Mouse (Mus musculus): ENCODE measurements around the gene Lgals3bp. TPM values are rescaled to one million over a fixed set of nuclear protein-coding genes. Genes with fewer than 3 reads are reported as not detected.

Gene Lgals3bp
- polyA plus RNA-seq, 1 experiment from 2014 or later = 74.1 TPM

GRCm38 (mm10) chr11:118405311-118405710 lies 3.4 kb upstream of the Lgals3bp start:
- H3K9ac ChIP-seq (replicated peaks) = no peak overlapping the region
- H3K27me3 ChIP-seq (ENCODE audit: insufficient read depth, low read length) = no peaks in the 10 kb centered on the region
- no peak overlapping the region for H3K4me2 ChIP-seq (ENCODE audit: low read depth, low read length)
- no peak for ATAC-seq
- H3K9me3 ChIP-seq (ENCODE audit: low read length) = no peaks in the 10 kb centered on the region
- H3K27ac ChIP-seq (ENCODE audit: low read depth) = no peak overlapping the region
- 80% methylated on average over 8 of the region's 8 CpGs for WGBS (ENCODE audit: insufficient replicate concordance)
- H3K4me3 ChIP-seq (ENCODE audit: low read depth, low read length) = no peak overlapping the region
- H3K36me3 ChIP-seq (replicated peaks; ENCODE audit: insufficient read depth, low read length) = peaks cover 29% of the 10 kb centered on the region
- DNase-seq = no peak
- H3K4me1 ChIP-seq (ENCODE audit: insufficient read depth) = peaks cover 9% of the 10 kb centered on the region
- TF ChIP-seq CTCF (IDR thresholded peaks at IDR 0.05; ENCODE audit: low read depth) (no peak), EP300 (IDR thresholded peaks at IDR 0.05; ENCODE audit: low read depth) (no peak)

GRCm38 (mm10) chr11:118403951-118404899 lies 2.3 kb upstream of the Lgals3bp start:
- Histone ChIP-seq H3K9me3 (ENCODE audit: low read length) (no peaks in the 10 kb centered on the region), H3K4me2 (ENCODE audit: low read depth, low read length) (no peak overlapping the region), H3K9ac (replicated peaks) (no peak overlapping the region), H3K4me3 (ENCODE audit: low read depth, low read length) (no peak overlapping the region), H3K27ac (ENCODE audit: low read depth) (no peak overlapping the region), H3K4me1 (ENCODE audit: insufficient read depth) (peaks cover 17% of the 10 kb centered on the region), H3K27me3 (ENCODE audit: insufficient read depth, low read length) (no peaks in the 10 kb centered on the region), H3K36me3 (replicated peaks; ENCODE audit: insufficient read depth, low read length) (peaks cover 19% of the 10 kb centered on the region)
- ATAC-seq = no peak
- TF ChIP-seq CTCF (IDR thresholded peaks at IDR 0.05; ENCODE audit: low read depth) (no peak), EP300 (IDR thresholded peaks at IDR 0.05; ENCODE audit: low read depth) (no peak)
- WGBS (ENCODE audit: insufficient replicate concordance) = 76% methylated on average over 6 of the region's 6 CpGs
- no peak for DNase-seq

- H3K27ac ChIP-seq (ENCODE audit: low read depth) = no peak overlapping the region
- H3K4me3 ChIP-seq (ENCODE audit: low read depth, low read length) = no peak overlapping the region
- WGBS (ENCODE audit: insufficient replicate concordance) = 88% methylated on average over 2 of the region's 2 CpGs
- TF ChIP-seq CTCF (IDR thresholded peaks at IDR 0.05; ENCODE audit: low read depth) = no peak
- no peak for TF ChIP-seq EP300 (IDR thresholded peaks at IDR 0.05; ENCODE audit: low read depth)
- no peak overlapping the region for H3K4me2 ChIP-seq (ENCODE audit: low read depth, low read length)
- no peak overlapping the region for H3K9ac ChIP-seq (replicated peaks)
- peaks cover 19% of the 10 kb centered on the region for H3K36me3 ChIP-seq (replicated peaks; ENCODE audit: insufficient read depth, low read length)
- H3K27me3 ChIP-seq (ENCODE audit: insufficient read depth, low read length) = no peaks in the 10 kb centered on the region
- no peak for DNase-seq
- no peaks in the 10 kb centered on the region for H3K9me3 ChIP-seq (ENCODE audit: low read length)
- H3K4me1 ChIP-seq (ENCODE audit: insufficient read depth) = peaks cover 17% of the 10 kb centered on the region
- ATAC-seq = no peak
Measured at GRCm38 (mm10) chr11:118403183-118403582, 1.3 kb upstream of the Lgals3bp start.

DNA sequence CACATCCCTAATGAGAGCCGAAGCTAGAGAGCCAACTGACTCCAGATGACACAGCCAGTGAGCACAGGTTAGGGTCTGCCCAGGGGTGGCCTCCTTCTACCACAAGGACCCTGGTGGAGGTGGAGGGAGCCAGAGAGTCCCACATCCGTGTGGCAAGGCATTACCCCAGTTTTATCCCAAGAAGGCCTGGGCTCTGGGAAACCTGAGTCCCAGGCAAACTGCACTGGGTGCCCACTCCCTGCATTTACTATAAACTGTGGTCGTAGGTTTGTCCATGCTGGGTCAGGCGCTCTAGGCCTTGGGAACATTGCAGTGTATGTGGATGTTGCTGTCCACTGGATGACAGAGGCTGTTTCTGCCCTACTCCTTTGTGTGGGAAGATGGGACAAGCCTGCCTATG lies 697 bp downstream of the Lgals3bp start:
- H3K27ac ChIP-seq (ENCODE audit: low read depth) = peak overlapping the region; percentile 93
- TF ChIP-seq CTCF (IDR thresholded peaks at IDR 0.05; ENCODE audit: low read depth) = no peak
- TF ChIP-seq EP300 (IDR thresholded peaks at IDR 0.05; ENCODE audit: low read depth) = no peak
- peaks cover 18% of the 10 kb centered on the region for H3K36me3 ChIP-seq (replicated peaks; ENCODE audit: insufficient read depth, low read length)
- H3K4me1 ChIP-seq (ENCODE audit: insufficient read depth) = peaks cover 17% of the 10 kb centered on the region
- 58% methylated on average over 4 of the region's 4 CpGs for WGBS (ENCODE audit: insufficient replicate concordance)
- ATAC-seq (peak; percentile 12), DNase-seq (no peak)
- H3K4me2 ChIP-seq (ENCODE audit: low read depth, low read length) = peak overlapping the region; percentile 58
- H3K4me3 ChIP-seq (ENCODE audit: low read depth, low read length) = peak overlapping the region; percentile 46
- H3K9ac ChIP-seq (replicated peaks) = peak overlapping the region; percentile 64
- H3K9me3 ChIP-seq (ENCODE audit: low read length) = no peaks in the 10 kb centered on the region
- no peaks in the 10 kb centered on the region for H3K27me3 ChIP-seq (ENCODE audit: insufficient read depth, low read length)

- Histone ChIP-seq H3K9me3 (ENCODE audit: low read length) (no peaks in the 10 kb centered on the region), H3K27ac (ENCODE audit: low read depth) (peak overlapping the region; percentile 93), H3K27me3 (ENCODE audit: insufficient read depth, low read length) (no peaks in the 10 kb centered on the region), H3K9ac (replicated peaks) (peak overlapping the region; percentile 64), H3K4me2 (ENCODE audit: low read depth, low read length) (peak overlapping the region; percentile 58), H3K4me3 (ENCODE audit: low read depth, low read length) (peak overlapping the region; percentile 46), H3K4me1 (ENCODE audit: insufficient read depth) (peaks cover 17% of the 10 kb centered on the region), H3K36me3 (replicated peaks; ENCODE audit: insufficient read depth, low read length) (peaks cover 25% of the 10 kb centered on the region)
- 10% methylated on average over 6 of the region's 6 CpGs for WGBS (ENCODE audit: insufficient replicate concordance)
- TF ChIP-seq CTCF (IDR thresholded peaks at IDR 0.05; ENCODE audit: low read depth) (no peak), EP300 (IDR thresholded peaks at IDR 0.05; ENCODE audit: low read depth) (no peak)
- DNase-seq (no peak), ATAC-seq (no peak)
Measured at GRCm38 (mm10) chr11:118400566-118400936, 1.3 kb downstream of the Lgals3bp start.

GRCm38 (mm10) chr11:118399891-118400565 lies 1.9 kb downstream of the Lgals3bp start:
- peak overlapping the region; percentile 58 for H3K4me2 ChIP-seq (ENCODE audit: low read depth, low read length)
- ATAC-seq (peak; percentile 20; the same call in 1 of the 2 replicates), DNase-seq (no peak)
- TF ChIP-seq CTCF (IDR thresholded peaks at IDR 0.05; ENCODE audit: low read depth) (no peak), EP300 (IDR thresholded peaks at IDR 0.05; ENCODE audit: low read depth) (no peak; the same call in 1 of the 2 replicates)
- H3K27ac ChIP-seq (ENCODE audit: low read depth) = peak overlapping the region; percentile 93; the same call in 1 of the 2 replicates
- H3K27me3 ChIP-seq (ENCODE audit: insufficient read depth, low read length) = no peaks in the 10 kb centered on the region
- peaks cover 29% of the 10 kb centered on the region for H3K36me3 ChIP-seq (replicated peaks; ENCODE audit: insufficient read depth, low read length)
- peak overlapping the region; percentile 46 for H3K4me3 ChIP-seq (ENCODE audit: low read depth, low read length)
- H3K9ac ChIP-seq (replicated peaks) = peak overlapping the region; percentile 64
- WGBS (ENCODE audit: insufficient replicate concordance) = 22% methylated on average over 5 of the region's 5 CpGs
- peaks cover 17% of the 10 kb centered on the region for H3K4me1 ChIP-seq (ENCODE audit: insufficient read depth)
- H3K9me3 ChIP-seq (ENCODE audit: low read length) = no peaks in the 10 kb centered on the region
